Comparison of ENCODE assay signal across 18 mouse cellular contexts in the genomic region with DNA sequence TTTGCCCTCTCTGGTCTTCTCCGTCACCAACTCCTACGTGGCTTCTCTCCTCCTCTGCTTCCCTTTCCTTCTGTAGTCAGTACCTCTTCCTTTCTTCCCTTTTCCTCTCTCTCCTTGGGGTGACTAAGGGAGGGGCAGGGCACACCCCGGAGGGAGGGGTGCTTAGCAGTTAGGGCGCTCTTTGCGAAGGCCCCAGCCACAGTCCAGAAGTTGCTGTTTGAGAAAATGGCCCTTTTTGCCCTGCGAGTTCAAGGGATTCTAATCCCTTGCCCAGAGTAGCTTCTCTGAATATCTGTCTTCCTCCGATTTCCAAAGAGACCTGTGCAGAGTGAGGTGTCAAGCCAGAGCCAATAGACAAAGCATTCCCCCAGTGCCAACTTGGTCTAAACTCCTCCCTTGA. TPM values are rescaled to one million over a fixed set of nuclear protein-coding genes. Genes with fewer than 3 reads are reported as not detected.
DNase-seq lines count a peak whose midpoint lies in the region; ATAC-seq and TF ChIP-seq lines count a peak whose summit lies in the region.
"Had no signal": no experiment of that assay in that cellular context is flagged by ENCODE, and none has a peak within 500 bp of the region (broad histone marks: within the 10 kb centered on the region; RNA-seq: fewer than 3 reads in every experiment).

TSS of gene Cebpe (minus strand) at position 101 of the 400 bp plus-strand sequence.

- peak within 1 kb of the TSS; percentile 20; the same call in 1 of the 2 replicates for H3K27ac ChIP-seq in heart, embryonic 16.5 days (ENCODE audit: low read length)
- no peak within 1 kb of the TSS; the same call in 1 of the 2 replicates for H3K27ac ChIP-seq in heart, embryonic 11.5 days (ENCODE audit: low read depth, low read length)
- peak within 1 kb of the TSS; percentile 16; the same call in 1 of the 2 replicates for H3K27ac ChIP-seq in testis, adult 2 months (ENCODE audit: control insufficient read depth, insufficient read depth, low read depth, low read length)
- 0 out of 2 replicates have a peak within 1 kb of the TSS, but pooled peaks have one; percentile 2 for H3K27ac ChIP-seq in liver, embryonic 12.5 days
- no peak within 1 kb of the TSS for H3K27ac ChIP-seq in small intestine, adult 2 months (ENCODE audit: insufficient read depth, low read depth, low read length)
- H3K27ac ChIP-seq: limb, embryonic 12.5 days; neural tube, embryonic 12.5 days had no signal

- DNase-seq in testis, postnatal 14 days (ENCODE audit: low spot score) = no peak
- no peak for DNase-seq in left cerebral cortex, adult 8-10 months (ENCODE audit: low spot score in 2 of 2)
- DNase-seq in cerebellum, adult 9-11 months = no peak
- DNase-seq: cerebellum, adult 2 months; gastrocnemius, postnatal 36 days; layer of hippocampus, postnatal 36 days; thymus, adult 2 months had no signal

- H3K4me2 ChIP-seq in heart, embryonic 16.5 days (ENCODE audit: low read depth, low read length) = no peak within 1 kb of the TSS
- H3K4me2 ChIP-seq in heart, embryonic 11.5 days = no peak within 1 kb of the TSS
- H3K4me2 ChIP-seq in liver, embryonic 12.5 days = no peak within 1 kb of the TSS
- H3K4me2 ChIP-seq: limb, embryonic 12.5 days; neural tube, embryonic 12.5 days had no signal

- no peak for TF ChIP-seq POLR2A in testis, adult 2 months (IDR thresholded peaks at IDR 0.05; ENCODE audit: control insufficient read depth, low read depth, low read length)
- no peak for TF ChIP-seq POLR2A in small intestine, adult 2 months (IDR thresholded peaks at IDR 0.05; ENCODE audit: low read depth, low read length)

- H3K36me3 ChIP-seq in heart, embryonic 16.5 days (ENCODE audit: control insufficient read depth, insufficient read depth) = no peaks in the 10 kb centered on the region
- no peaks in the 10 kb centered on the region for H3K36me3 ChIP-seq in heart, embryonic 11.5 days (ENCODE audit: control insufficient read depth, insufficient read depth, low read length)
- H3K36me3 ChIP-seq in testis, adult 2 months (ENCODE audit: control insufficient read depth, insufficient read depth, low read length) = no peaks in the 10 kb centered on the region
- H3K36me3 ChIP-seq in liver, embryonic 12.5 days = no peaks in the 10 kb centered on the region
- no peaks in the 10 kb centered on the region for H3K36me3 ChIP-seq in small intestine, adult 2 months (ENCODE audit: control insufficient read depth, insufficient read depth, low read length)
- H3K36me3 ChIP-seq: limb, embryonic 12.5 days; neural tube, embryonic 12.5 days had no signal

- peaks cover 7% of the 10 kb centered on the region for H3K4me1 ChIP-seq in heart, embryonic 16.5 days (ENCODE audit: control insufficient read depth, insufficient read depth, low read length)
- peaks cover 7% of the 10 kb centered on the region for H3K4me1 ChIP-seq in heart, embryonic 11.5 days (ENCODE audit: control insufficient read depth, insufficient read depth, low read length)
- H3K4me1 ChIP-seq in testis, adult 2 months (ENCODE audit: control insufficient read depth, insufficient read depth, low read length) = peaks cover 17% of the 10 kb centered on the region
- peaks cover 20% of the 10 kb centered on the region for H3K4me1 ChIP-seq in liver, embryonic 12.5 days
- peaks cover 2% of the 10 kb centered on the region for H3K4me1 ChIP-seq in small intestine, adult 2 months (ENCODE audit: control insufficient read depth, insufficient read depth, insufficient read length, low read length)

- WGBS in heart, embryonic 16.5 days = 83% methylated on average over 7 of the region's 7 CpGs
- WGBS in heart, embryonic 11.5 days (ENCODE audit: insufficient replicate concordance) = 73% methylated on average over 7 of the region's 7 CpGs
- 71% methylated on average over 7 of the region's 7 CpGs for WGBS in liver, embryonic 12.5 days (ENCODE audit: insufficient replicate concordance)
- 80% methylated on average over 7 of the region's 7 CpGs for WGBS in small intestine, adult 2 months

- H3K4me3 ChIP-seq in heart, embryonic 16.5 days (ENCODE audit: low read length) = no peak within 1 kb of the TSS
- H3K4me3 ChIP-seq in heart, embryonic 11.5 days (ENCODE audit: low read depth, low read length) = no peak within 1 kb of the TSS
- H3K4me3 ChIP-seq in testis, adult 2 months (ENCODE audit: control insufficient read depth, low read depth, low read length) = peak within 1 kb of the TSS; percentile 23
- no peak within 1 kb of the TSS for H3K4me3 ChIP-seq in liver, embryonic 12.5 days
- H3K4me3 ChIP-seq in small intestine, adult 2 months (ENCODE audit: low read depth, low read length) = peak within 1 kb of the TSS; percentile 14
- H3K4me3 ChIP-seq: erythroblast, embryonic 14.5 days; limb, embryonic 12.5 days; neural tube, embryonic 12.5 days had no signal

- no peak for TF ChIP-seq CTCF in testis, adult 2 months (IDR thresholded peaks at IDR 0.05; ENCODE audit: control insufficient read depth, insufficient read depth, insufficient replicate concordance, low read depth, low read length)
- TF ChIP-seq CTCF in small intestine, adult 2 months (IDR thresholded peaks at IDR 0.05; ENCODE audit: extremely low read depth, insufficient read length, insufficient replicate concordance, low read depth, low read length) = no peak

- no peaks in the 10 kb centered on the region for H3K9me3 ChIP-seq in heart, embryonic 16.5 days (replicated peaks; ENCODE audit: control insufficient read depth, low read length)
- H3K9me3 ChIP-seq in heart, embryonic 11.5 days (replicated peaks; ENCODE audit: control insufficient read depth, low read length) = no peaks in the 10 kb centered on the region
- H3K9me3 ChIP-seq in liver, embryonic 12.5 days (replicated peaks) = no peaks in the 10 kb centered on the region
- H3K9me3 ChIP-seq: limb, embryonic 12.5 days; neural tube, embryonic 12.5 days had no signal

- no peak within 1 kb of the TSS for H3K9ac ChIP-seq in heart, embryonic 16.5 days (ENCODE audit: low read length)
- no peak within 1 kb of the TSS for H3K9ac ChIP-seq in heart, embryonic 11.5 days (ENCODE audit: low read depth, low read length)
- H3K9ac ChIP-seq in liver, embryonic 12.5 days = 0 out of 2 replicates have a peak within 1 kb of the TSS, but pooled peaks have one; percentile 19
- H3K9ac ChIP-seq: limb, embryonic 12.5 days; neural tube, embryonic 12.5 days had no signal

- no peaks in the 10 kb centered on the region for H3K27me3 ChIP-seq in heart, embryonic 16.5 days (ENCODE audit: control insufficient read depth, insufficient read depth, low read length)
- H3K27me3 ChIP-seq in heart, embryonic 11.5 days (ENCODE audit: control insufficient read depth, insufficient read depth, low read length) = no peaks in the 10 kb centered on the region; the same call in 1 of the 2 replicates
- H3K27me3 ChIP-seq in testis, adult 2 months (ENCODE audit: control insufficient read depth, insufficient read depth, low read length) = no peaks in the 10 kb centered on the region
- H3K27me3 ChIP-seq in liver, embryonic 12.5 days (replicated peaks) = peaks cover 57% of the 10 kb centered on the region
- H3K27me3 ChIP-seq in small intestine, adult 2 months (ENCODE audit: control insufficient read depth, insufficient read depth, low read length) = no peaks in the 10 kb centered on the region
- H3K27me3 ChIP-seq: neural tube, embryonic 12.5 days had no signal

- ATAC-seq in heart, embryonic 16.5 days (replicated peaks; ENCODE audit: extremely low read depth, insufficient read depth, low FRiP score) = no peak
- no peak for ATAC-seq in heart, embryonic 11.5 days (replicated peaks; ENCODE audit: insufficient number of reproducible peaks, low FRiP score, low TSS enrichment)
- ATAC-seq in liver, embryonic 12.5 days = no peak
- ATAC-seq: inflammation-experienced regulatory T-cells, adult 6 months had no signal

RNA-seq across cellular contexts. Expression of gene Cebpe, which starts in this region (rescaled TPM):
- polyA plus RNA-seq in heart, embryonic 16.5 days (2015; fragmentation: Nextera tagmentation; extraction: Ambion mirVana) = not detected in 2 replicates
- polyA plus RNA-seq in heart, embryonic 11.5 days (2014; fragmentation: Nextera tagmentation; extraction: Ambion mirVana) = not detected in 2 replicates
- polyA plus RNA-seq in testis, adult 2 months (2012; rRNA removed) = 0.22 and 0.32 TPM in 2 replicates
- polyA plus RNA-seq in liver, embryonic 12.5 days (2016; fragmentation: Nextera tagmentation; extraction: Ambion mirVana) = 3.3 and 3.7 TPM in 2 replicates
- polyA plus RNA-seq in small intestine, adult 2 months (2012; rRNA removed) = 4.2 and 4.4 TPM in 2 replicates
- total RNA-seq in left cerebral cortex, adult 8-10 months (2022) = not detected
- total RNA-seq: gastrocnemius, postnatal 36 days; heart, postnatal 10 days; layer of hippocampus, postnatal 36 days; midbrain, postnatal 0 days had no signal
- polyA plus RNA-seq: inflammation-experienced regulatory T-cells, adult 6 months; limb, embryonic 12.5 days; midbrain, postnatal 0 days had no signal

Comparison
In these comparisons a context has a peak if more than half of its experiments do, and no peak if none do; other contexts are left out.
1. H3K27ac ChIP-seq: peak in heart, embryonic 16.5 days (single experiment), testis, adult 2 months (single experiment) and liver, embryonic 12.5 days (single experiment); none in heart, embryonic 11.5 days (single experiment) and small intestine, adult 2 months (single experiment).
2. H3K4me3 ChIP-seq: peak in testis, adult 2 months (single experiment) and small intestine, adult 2 months (single experiment); none in heart, embryonic 16.5 days (single experiment), heart, embryonic 11.5 days (single experiment) and liver, embryonic 12.5 days (single experiment).